Mouse (Mus musculus) G1E (cell line): ENCODE results near the gene Iqce. TPM values are rescaled to one million over a fixed set of nuclear protein-coding genes. Genes with fewer than 3 reads are reported as not detected.
A peak's percentile ranks its signal among the peaks of the same experiment; 100 is the strongest.

ENCODE experiments used
- ATAC-seq: 2 replicates; pipeline ENCODE4 v1.8.0; 2016; ENCODE audit warnings: mild to moderate bottlenecking; ENCODE audit not compliant: insufficient number of reproducible peaks, poor library complexity, low FRiP score, severe bottlenecking; ENCODE audit errors: extremely low read depth
- DNase-seq: peaks from one replicate; pipeline ENCODE4 v3.0.0; 2012; ENCODE audit warnings: low spot score
- H3K27me3 ChIP-seq: 2 replicates; pipeline ENCODE4 v1.6.1; 2012; ENCODE audit warnings: mild to moderate bottlenecking, low read length, inconsistent platforms; ENCODE audit not compliant: insufficient read depth
- H3K36me3 ChIP-seq: replicated peaks from 2 replicates; pipeline ENCODE3; 2012; ENCODE audit warnings: mild to moderate bottlenecking, inconsistent platforms
- H3K4me1 ChIP-seq: 2 replicates; pipeline ENCODE4 v1.6.1; 2012; ENCODE audit warnings: low read depth, low read length, inconsistent platforms, mixed read lengths; ENCODE audit not compliant: insufficient read depth
- H3K4me3 ChIP-seq: 2 replicates; pipeline ENCODE4 v1.5.1; 2012; ENCODE audit warnings: low read depth, mild to moderate bottlenecking, inconsistent platforms, low read length, moderate library complexity, mixed read lengths
- H3K9me3 ChIP-seq: replicated peaks from 2 replicates; pipeline ENCODE4 v1.6.1; 2012; ENCODE audit warnings: inconsistent platforms
- CTCF ChIP-seq: IDR thresholded peaks from 2 replicates; pipeline ENCODE4 v1.5.1; 2012; ENCODE audit warnings: low read depth, low read length, inconsistent platforms, mixed read lengths
- GATA1 ChIP-seq: IDR thresholded peaks from 2 replicates; pipeline ENCODE4 v1.6.1; 2012; ENCODE audit warnings: borderline replicate concordance, low read length, inconsistent platforms, mixed read lengths
- GATA2 ChIP-seq: IDR thresholded peaks from 2 replicates; pipeline ENCODE4 v1.6.1; 2012; ENCODE audit warnings: low read depth, low read length, inconsistent platforms, borderline replicate concordance
- POLR2AphosphoS5 ChIP-seq: IDR thresholded peaks from 2 replicates; pipeline ENCODE4 v1.6.1; 2012; ENCODE audit warnings: low read depth, low read length, inconsistent platforms; ENCODE audit not compliant: insufficient replicate concordance
- TAL1 ChIP-seq: conservative IDR thresholded peaks from 2 replicates; pipeline ENCODE4 v1.6.1; 2012; ENCODE audit warnings: low read depth, low read length, inconsistent platforms, mixed read lengths
- polyA plus RNA-seq: library from polyadenylated mRNA; stranded (reverse); fragments of >175 nt; gene quantifications from 2 replicates; pipeline ENCODE4 v1.2.3, GENCODE M21; 2012
- total RNA-seq, 2 experiments: library from RNA; stranded (forward) in 1 of 2; stranded (reverse) in 1 of 2; fragments of 200-1000 nt in 1 of 2; fragments of >200 nt in 1 of 2; fragmentation: Nextera tagmentation in 1 of 2; gene quantifications; 2 replicates each; pipeline ENCODE4 v1.2.3; 2014 to 2017

The Iqce gene
- total and polyA plus RNA-seq, 3 experiments, result 3.0 to 8.2 (median 6.3) TPM

GRCm38 (mm10) chr5:140663621-140664180, 38.5 kb downstream of the Iqce start:
- Histone ChIP-seq H3K36me3 (no peaks in the 10 kb centered on the region), H3K4me3 (no peak overlapping the region), H3K4me1 (peaks cover 7% of the 10 kb centered on the region), H3K27me3 (peaks cover 46% of the 10 kb centered on the region), H3K9me3 (peaks cover 2% of the 10 kb centered on the region)
- ATAC-seq, result peak; percentile 58; the same call in 1 of the 2 replicates
- peak; percentile 44; the same call in 1 of the 2 replicates for TF ChIP-seq CTCF
- TF ChIP-seq GATA2, result no peak
- peak; percentile 38 for DNase-seq

GRCm38 (mm10) chr5:140662741-140663592, 39.2 kb downstream of the Iqce start:
- Histone ChIP-seq H3K27me3 (peaks cover 49% of the 10 kb centered on the region), H3K4me1 (peaks cover 7% of the 10 kb centered on the region), H3K36me3 (no peaks in the 10 kb centered on the region), H3K4me3 (no peak overlapping the region), H3K9me3 (no peaks in the 10 kb centered on the region)
- ATAC-seq (no peak), DNase-seq (no peak)
- TF ChIP-seq GATA2 (no peak), TAL1 (no peak), POLR2AphosphoS5 (no peak), GATA1 (no peak), CTCF (no peak)

GRCm38 (mm10) chr5:140661875-140662643, 40.1 kb downstream of the Iqce start:
- Histone ChIP-seq H3K9me3 (no peaks in the 10 kb centered on the region), H3K4me3 (no peak overlapping the region), H3K27me3 (peaks cover 50% of the 10 kb centered on the region), H3K36me3 (no peaks in the 10 kb centered on the region), H3K4me1 (peaks cover 7% of the 10 kb centered on the region)
- ATAC-seq, result no peak
- DNase-seq, result no peak
- TF ChIP-seq CTCF, result no peak
- no peak for TF ChIP-seq GATA1
- no peak for TF ChIP-seq GATA2

GRCm38 (mm10) chr5:140661427-140661826, 40.8 kb downstream of the Iqce start:
- DNase-seq (no peak), ATAC-seq (no peak)
- Histone ChIP-seq H3K4me1 (peaks cover 7% of the 10 kb centered on the region), H3K9me3 (no peaks in the 10 kb centered on the region), H3K27me3 (peaks cover 50% of the 10 kb centered on the region), H3K36me3 (no peaks in the 10 kb centered on the region), H3K4me3 (no peak overlapping the region)
- TF ChIP-seq GATA1, result no peak
- TF ChIP-seq POLR2AphosphoS5, result no peak
- TF ChIP-seq TAL1, result no peak
- TF ChIP-seq GATA2, result no peak
- TF ChIP-seq CTCF, result no peak

- Histone ChIP-seq H3K27me3 (peaks cover 52% of the 10 kb centered on the region), H3K4me1 (peaks cover 7% of the 10 kb centered on the region), H3K36me3 (no peaks in the 10 kb centered on the region), H3K4me3 (no peak overlapping the region), H3K9me3 (no peaks in the 10 kb centered on the region)
- no peak for ATAC-seq
- DNase-seq, result no peak
- no peak for TF ChIP-seq GATA2
- no peak for TF ChIP-seq GATA1
- no peak for TF ChIP-seq POLR2AphosphoS5
- TF ChIP-seq TAL1, result no peak
- no peak for TF ChIP-seq CTCF
Observed at GRCm38 (mm10) chr5:140660398-140660797, 41.8 kb downstream of the Iqce start.

GRCm38 (mm10) chr5:140659607-140660272, 42.4 kb downstream of the Iqce start:
- no peak for TF ChIP-seq GATA2
- TF ChIP-seq CTCF, result no peak
- no peak for TF ChIP-seq GATA1
- TF ChIP-seq TAL1, result no peak
- no peak for TF ChIP-seq POLR2AphosphoS5
- no peak overlapping the region for H3K4me3 ChIP-seq
- no peaks in the 10 kb centered on the region for H3K36me3 ChIP-seq
- H3K27me3 ChIP-seq, result peaks cover 48% of the 10 kb centered on the region
- no peak for ATAC-seq
- no peak for DNase-seq
- peaks cover 7% of the 10 kb centered on the region for H3K4me1 ChIP-seq
- H3K9me3 ChIP-seq, result no peaks in the 10 kb centered on the region
